Mouse (Mus musculus) megakaryocyte progenitor cell, adult 5-6 weeks (primary cell): ENCODE results near the gene Frmd4b. TPM values are rescaled to one million over a fixed set of nuclear protein-coding genes. Genes with fewer than 3 reads are reported as not detected.
A peak's percentile ranks its signal among the peaks of the same experiment; 100 is the strongest.

Experiments
- ATAC-seq: replicated peaks from 2 replicates; pipeline ENCODE4 v1.8.0; 2016; ENCODE audit warnings: mild to moderate bottlenecking, moderate TSS enrichment, inconsistent platforms; ENCODE audit not compliant: poor library complexity
- total RNA-seq, 2 experiments: library from RNA; stranded (forward) in 1 of 2; stranded (reverse) in 1 of 2; fragments of 157-497, 149-512 nt in 1 of 2; fragments of 200-1000 nt in 1 of 2; gene quantifications; 2 replicates each; pipeline versions ENCODE4 v1.2.3 to v1.2.4; 2015 to 2017

Frmd4b gene
- total RNA-seq, 2 experiments from 2014 or later: 5.0 to 7.8 TPM

DNA sequence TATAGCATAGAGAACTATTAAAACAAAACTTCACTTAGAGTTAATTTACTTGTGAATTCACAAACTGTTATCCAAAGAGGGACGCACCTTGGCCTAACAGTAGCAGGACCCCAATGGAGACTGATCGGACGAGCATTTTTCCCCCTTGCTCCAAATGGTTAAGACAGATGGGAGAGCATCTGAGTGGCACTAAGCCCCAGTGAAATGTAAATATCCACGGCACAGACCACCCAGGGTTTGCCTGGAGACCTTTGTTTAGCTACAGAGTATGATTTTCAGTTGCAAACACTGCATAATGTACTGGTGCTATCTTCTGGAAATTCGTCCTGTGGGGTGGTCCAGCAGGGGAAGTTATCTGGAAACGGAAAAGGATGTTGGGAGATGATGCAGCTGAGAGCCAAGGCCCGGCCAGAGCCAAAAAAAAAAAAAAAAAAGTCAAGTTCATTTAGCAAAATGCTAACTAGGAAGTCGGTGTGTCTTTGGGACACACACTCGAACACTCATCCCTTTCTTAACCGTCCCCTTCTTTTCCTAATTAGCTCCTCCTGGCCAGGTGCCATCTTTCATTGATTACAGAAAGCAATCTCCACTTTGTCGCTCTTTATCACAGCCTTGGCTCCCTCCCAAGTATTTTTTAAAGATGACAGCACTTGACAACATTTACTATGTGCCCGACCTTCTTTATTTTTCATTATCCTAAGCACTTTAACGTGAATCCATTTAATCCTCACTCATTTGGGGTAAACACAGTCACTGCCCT is 95.9 kb downstream of the Frmd4b start:
- ATAC-seq: no peak

DNA sequence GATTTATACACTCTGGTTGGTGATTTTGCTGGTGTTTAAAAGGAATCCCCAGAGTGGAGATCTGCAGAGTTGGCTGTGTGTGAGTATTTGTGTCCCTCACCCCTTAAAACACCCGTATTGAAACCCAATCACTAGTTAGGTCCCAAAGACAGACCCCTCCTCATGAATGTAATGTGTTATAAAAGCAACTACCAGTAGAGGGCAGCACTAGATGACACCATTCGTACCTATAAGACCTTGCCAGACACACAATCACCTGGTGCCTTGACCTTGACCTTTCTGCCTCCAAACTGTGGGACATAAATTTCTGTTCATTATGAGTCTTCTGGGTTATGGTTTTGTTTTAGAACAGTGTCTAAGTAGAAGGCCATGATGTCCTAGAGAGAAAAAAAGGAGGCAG is 96.8 kb downstream of the Frmd4b start:
- ATAC-seq: no peak

DNA sequence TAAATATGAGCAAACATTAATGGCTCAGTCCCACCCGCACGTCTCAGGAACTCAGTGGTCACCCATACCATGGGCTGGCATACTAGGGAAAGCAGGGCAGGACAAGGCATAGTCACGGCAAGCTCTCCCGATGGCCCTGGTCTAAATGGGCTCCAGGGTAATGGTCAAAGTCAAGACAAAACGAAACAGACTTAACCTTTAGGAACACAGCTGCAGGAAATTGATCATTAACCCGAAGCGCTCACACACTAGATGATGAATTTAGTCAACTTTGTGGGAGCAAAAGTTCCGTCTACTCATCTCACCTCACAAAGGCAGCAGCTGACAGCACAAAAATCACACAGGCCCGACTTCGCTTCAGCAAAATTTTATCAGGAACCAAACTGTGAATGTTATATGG is 97.8 kb downstream of the Frmd4b start:
- ATAC-seq: no peak

DNA sequence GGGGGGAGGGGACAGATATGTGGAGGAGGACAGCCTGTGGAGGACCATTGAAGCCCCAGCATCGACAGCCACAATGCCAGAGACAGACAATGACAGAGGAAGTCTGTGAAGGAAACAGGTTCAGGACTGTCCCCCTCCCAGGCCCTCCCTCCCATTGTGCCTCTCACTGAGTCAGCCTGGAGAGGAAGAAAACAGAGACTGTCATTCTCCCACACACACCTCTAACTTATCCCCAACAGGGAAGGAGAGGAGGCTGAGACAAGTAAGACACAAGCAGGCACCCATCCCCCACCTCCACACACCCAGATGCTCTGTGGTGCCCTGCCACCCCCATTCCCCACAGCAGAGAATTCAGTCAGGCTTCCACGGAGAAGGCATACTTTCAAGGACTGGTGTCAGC is 98.9 kb downstream of the Frmd4b start:
- no peak for ATAC-seq

DNA sequence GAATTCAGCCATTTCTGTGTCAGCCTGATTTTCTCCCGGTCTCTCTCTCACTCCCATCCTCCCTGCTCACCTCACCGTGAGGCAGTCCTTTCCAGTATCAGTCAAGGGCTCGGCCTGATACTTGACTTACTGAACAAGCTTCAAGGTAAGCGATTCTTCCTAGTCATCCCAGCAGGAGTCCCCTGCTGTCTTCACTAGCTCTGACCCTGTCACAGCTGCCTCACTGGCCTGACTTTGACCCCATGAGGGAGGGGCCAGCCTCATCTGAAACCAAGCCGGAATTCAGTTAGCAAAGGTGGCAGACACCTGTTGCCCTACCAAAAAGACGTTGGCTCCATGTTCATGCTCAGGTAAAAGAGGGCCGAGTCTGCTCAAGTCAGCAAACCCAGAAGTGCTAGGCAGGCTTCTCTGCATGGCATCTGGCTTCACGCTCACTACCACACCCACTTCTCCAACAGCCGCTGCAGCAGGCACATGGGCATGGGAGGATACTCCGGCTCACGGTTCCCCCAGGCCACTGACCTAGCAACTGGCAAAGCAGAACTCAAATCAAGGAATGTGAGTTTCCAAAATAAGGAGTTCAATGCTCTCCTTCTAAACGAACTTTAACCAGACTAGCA is 99.6 kb downstream of the Frmd4b start:
- ATAC-seq: no peak

DNA sequence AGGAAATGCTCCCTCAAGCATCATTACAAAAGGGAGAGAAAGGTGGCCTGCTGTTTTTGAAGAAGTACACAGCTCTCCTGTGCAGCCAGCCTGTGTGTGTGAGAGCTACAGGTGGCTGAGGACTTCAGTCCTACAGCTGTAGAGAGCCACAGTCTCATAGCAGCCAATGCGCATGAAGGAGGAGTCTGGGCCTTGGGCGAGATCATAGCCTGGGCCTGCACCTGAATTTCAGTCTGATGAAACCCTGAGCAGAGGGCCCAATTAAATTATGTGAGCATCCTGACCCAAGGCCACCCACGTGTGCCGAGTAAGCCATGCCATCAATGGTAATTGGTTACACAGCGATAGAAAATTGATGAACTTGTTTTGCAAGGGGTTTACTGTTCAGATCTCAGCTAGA is 100.4 kb downstream of the Frmd4b start:
- ATAC-seq: no peak

DNA sequence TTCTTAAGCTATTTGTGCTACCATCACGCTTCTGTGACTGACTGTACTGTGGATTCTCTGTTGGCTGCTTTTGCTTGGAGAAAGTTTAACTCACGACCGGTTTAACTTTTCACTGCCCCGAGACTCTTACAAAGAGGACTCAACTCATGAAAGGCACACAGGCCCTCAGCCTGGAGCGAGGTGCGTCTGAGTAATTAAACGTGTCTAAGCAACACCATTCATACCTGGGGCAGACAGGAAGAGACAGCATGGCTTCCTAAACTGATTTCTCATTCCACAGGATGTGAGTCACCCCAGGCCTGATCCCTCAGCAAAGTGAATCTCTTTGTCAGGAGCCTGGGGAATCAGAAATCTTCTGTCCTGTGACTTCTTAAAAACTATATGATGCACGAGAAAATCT is 106.6 kb downstream of the Frmd4b start:
- ATAC-seq: no peak

DNA sequence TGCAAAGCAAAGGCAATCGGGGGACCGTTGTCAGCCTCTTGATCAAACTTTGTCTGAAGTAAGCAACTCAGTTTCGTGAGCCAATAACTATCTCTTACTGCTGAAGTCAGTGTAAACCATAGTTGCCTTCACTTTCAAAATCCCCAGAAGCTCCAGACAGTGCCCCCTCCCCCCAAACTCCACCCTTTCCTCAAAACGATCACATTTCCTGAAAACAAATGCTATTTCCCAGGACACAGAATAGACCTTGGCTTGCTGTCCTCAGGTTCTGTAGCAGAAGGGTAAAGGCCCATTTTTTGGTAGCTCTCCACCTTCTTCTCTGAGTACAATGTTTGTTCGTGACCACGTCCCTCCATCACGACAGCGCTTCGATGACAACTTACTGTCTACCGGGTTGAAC is 107.9 kb downstream of the Frmd4b start:
- ATAC-seq: no peak

DNA sequence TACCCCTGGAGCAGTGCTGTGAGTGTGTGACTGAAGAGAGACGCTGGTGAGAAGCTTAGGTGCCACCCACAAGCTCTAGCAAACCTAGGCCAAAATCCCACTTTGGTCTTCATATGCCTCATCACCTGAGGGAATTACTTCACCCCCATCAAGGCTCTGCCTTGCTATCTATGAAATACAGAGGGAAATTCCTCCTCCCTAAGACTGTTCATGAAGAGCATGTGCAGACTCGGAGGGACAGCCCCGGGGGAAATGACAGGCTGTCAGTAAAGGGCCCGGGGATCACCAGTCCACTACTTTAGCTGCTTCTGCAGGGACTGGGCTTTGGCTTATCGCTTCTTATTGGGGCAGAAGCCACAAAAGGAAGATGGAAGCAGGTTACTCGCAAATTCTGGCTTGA is 108.9 kb downstream of the Frmd4b start:
- no peak for ATAC-seq

DNA sequence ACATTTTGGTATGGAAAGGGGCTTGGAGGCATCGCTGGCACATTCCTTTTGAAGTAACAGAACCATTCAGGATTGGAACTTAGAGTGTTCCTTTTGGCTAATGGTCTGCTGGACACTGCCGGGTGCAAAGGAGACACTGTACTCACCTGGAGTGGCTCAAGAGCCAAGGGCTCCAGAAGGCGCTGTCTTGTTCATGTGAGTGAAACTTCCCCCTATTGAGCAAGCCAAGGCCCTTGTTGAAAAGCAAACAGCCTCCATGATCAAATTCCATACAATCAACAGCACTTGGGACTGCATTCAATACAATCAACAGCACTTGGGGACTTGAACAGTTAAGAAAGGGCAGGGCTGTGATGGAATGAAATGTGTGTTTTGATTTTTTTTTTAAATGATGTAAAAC is 109.4 kb downstream of the Frmd4b start:
- ATAC-seq: no peak

DNA sequence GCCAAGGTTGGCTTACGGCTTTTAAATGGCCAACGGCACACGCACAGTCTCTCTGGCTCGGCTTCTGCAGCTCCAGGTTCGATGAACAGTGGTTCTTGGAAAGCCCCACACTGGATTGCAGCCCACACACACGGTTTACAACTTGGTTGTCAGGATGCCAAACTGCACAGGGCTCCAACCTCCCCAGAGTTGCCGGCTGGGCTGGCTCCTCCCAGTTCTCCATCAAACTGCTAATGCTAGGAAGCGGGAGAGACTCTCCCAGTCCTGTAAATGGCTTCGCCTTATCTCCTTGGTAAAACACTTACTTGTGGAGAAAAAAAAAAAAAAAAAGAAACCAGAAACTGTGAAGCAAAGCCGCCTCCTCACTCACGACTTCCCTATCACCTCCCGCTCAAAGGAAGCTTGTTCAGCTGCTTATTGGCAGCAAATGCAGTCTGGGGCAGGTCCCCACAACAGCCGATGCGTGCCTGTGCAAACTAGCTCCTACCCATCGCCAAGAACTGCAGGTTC is 111.1 kb downstream of the Frmd4b start:
- ATAC-seq: peak; percentile 59

DNA sequence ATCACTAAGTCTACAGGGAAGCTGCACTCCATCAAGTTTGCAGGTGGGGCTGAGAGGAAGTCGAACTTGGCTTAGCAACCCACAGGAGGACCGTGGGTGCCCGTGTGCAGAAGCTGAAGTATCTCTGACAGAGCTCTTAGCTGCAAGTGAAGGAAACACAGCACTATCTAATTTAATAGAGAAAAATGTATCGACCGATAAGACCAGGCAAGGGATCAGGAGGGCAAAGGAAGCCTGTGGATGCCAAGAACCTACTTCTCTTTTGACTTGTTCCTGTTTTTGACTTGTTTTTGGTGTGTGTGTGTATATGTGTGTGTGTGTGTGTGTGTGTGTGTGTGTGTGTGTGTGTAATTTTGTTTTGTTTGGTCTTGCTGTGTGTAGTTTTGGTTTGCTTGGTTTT is 112.7 kb downstream of the Frmd4b start:
- peak; percentile 74 for ATAC-seq

DNA sequence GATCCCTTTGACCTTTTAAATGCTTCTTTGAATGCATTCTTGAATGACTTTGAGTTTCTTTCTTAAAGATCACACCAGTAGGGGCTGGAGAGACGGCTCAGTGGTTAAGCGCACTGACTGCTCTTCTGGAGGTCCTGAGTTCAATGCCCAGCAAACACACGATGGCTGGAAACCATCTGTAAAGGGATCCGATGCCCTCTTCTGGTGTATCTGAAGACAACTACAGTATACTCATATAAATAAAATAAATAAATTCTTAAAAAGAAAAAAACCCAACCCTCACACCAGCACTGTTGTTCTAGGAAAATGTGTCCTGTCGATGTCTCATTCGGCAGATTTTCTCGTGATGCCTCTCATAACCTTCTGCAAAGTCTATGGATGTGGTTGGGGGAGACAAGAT is 116.3 kb downstream of the Frmd4b start:
- ATAC-seq: no peak

DNA sequence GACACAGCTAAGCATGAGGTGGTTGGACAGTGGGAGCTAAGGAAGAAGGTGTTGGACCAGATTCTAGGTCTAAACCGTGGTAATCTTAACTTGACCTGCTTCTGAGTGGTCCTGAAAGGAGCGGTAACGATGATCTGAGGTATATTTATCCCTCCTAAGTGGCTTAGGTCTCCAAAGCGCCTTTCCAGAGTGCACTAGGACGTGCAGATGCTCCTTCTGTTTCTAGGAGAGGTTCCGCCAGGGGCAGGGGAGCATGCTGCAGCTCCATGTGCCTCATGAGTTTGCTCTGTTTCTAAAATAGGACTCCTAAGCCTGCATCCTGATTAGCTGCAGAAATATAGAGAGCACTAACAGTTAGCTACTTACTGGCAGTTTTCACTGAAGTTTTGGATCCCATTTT is 117.1 kb downstream of the Frmd4b start:
- no peak for ATAC-seq

DNA sequence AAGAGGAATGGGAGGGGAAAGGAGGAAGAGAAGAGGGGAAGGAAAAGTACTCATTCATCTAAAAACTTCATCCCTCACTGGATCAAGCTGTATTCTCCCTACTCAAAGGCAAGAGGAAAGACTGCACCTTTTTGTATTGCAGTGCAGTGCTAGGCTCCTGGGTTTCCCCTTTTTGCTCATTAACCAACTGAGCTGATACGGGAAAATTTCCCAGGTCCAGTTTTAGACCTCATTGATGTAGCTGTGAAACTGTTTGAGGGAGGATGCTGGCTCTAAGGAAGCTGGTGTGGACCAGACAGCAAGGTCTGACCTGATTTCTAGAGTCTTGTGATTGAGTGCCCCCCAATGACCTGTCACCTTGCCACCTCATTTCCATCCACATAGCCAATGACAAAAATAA is 121.3 kb downstream of the Frmd4b start:
- no peak for ATAC-seq

DNA sequence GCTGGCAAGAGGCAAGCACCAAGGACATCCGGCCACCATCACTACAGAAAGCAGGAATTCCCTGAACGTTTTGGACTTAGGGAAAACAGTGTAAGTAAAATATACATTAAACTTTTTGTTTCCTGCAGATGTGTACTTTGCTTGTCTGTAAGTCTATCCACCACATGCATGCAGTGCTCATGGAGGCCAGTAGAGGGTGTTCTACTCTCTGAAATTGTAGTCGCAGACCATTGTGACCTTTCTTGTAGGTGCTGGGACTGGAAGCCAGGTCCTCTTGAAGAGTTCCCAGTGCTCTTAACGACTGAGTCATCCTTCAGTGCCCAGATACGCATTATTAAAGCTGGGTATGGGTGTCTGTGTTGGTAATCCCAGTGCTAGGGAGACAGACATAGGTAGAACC is 126.3 kb downstream of the Frmd4b start:
- no peak for ATAC-seq

DNA sequence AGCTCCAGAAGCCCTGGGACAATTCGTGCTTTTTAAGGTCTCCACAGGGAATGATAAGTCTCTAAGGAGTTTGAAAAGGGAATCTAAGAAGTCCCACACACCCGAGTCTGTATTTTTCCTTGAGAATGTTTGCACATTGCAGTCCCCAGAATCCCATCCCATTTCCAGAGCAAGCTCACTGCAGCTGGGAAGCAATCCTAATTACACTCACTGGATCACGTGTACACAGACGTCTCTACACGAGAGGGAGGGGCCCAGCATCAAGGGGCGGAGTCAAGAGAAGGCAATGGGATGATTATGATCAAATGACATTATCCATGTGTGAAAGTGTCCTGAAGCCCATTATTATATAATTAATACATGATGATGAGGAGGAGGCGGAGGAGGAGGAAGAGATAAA is 128.5 kb downstream of the Frmd4b start:
- no peak for ATAC-seq

DNA sequence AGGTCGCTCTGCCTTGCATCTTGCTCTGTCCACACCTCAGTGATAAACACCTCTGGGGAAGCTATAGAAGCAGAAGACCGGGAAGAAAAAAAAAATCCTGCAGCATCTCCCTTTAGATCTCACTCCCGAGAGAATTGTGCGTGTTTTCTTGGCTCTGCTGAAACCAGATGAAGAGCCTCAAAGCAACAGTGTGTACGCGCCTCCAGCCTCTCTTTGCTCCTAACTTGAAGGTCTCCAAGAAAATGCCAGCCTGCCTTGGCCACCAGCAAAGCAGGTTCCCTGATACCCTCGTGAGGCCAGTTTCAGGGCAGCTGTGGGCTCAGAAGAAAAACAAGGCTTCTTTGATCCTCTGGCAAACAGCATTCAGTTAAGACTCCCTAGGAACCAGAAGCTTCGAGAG is 129.1 kb downstream of the Frmd4b start:
- ATAC-seq: no peak

DNA sequence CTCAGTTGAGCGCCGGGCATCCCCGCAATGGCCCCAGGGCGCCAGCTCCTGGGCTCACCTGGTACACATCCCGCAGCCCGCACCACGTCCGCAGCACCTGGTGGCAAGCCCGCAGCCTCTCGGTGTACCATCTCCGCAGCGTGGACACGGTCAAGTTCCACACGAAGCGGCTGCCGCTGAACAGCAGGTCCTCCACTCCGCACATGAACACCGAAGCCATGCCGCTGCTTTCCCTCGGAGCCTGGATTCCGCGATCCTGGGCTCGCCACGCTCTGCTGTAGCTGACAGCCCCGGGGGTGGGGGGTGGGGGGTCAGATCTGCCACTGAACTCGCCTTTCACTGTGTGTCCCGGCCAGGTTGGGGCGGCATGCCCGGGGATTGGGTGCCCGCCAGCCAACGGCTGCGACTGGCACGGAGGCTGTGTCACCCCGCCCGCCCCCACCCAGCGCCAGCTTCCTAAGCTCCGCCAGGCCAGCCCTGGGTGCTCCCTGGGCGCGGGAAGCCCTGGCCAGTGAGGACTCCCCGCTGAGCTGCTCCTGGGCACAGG is 129.7 kb downstream of the Frmd4b start:
- peak; percentile 59 for ATAC-seq

DNA sequence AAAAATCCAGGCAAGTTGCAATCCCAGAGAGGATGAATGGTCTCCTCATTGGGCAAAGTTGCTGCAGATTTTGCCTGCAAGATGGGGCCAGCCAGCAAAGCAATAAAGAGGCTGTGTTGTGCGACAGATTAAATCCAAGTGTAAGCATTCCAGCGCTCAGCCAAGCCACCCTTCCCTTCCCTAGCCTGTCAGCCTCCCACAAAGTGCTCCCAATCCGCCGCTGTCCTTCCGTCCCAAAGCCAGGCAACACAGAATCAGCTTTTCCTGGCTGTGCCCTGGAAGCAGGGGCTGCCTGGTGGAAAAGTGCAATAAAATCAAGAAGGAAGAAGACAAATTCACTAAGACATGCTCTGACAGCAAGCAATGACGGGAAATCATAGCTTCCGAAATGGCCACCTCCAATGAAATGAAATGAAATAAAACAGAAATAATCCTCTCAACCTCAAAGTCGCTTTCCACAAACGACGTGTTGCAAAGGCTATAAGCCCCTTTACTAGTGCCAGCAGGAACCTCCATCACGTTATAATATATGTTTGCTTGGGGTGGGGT is 130.5 kb downstream of the Frmd4b start:
- no peak for ATAC-seq

DNA sequence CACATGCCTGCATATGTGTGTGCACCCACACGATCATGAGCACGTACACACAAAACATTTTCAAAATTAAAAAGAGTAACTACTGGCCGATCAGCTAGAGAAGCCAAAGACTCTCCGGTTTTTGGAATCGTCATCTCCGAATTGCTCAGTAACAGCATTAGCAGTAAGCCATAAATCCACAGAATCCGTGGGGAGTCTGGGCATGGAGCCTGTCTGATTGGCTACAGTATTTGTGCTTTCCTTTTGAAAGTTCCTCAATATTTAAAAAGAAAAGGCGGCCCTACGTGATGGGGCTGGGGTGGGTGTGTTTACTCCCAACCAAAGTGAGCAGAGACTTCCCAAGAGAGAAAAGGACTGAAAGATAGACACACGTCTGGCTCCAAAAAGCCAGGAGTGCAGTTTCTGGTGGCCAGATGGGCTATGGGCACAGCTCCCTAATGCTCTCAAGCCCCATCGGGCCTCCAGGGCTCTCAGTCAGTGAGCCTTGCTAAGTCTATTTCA is 131.4 kb downstream of the Frmd4b start:
- ATAC-seq: no peak

DNA sequence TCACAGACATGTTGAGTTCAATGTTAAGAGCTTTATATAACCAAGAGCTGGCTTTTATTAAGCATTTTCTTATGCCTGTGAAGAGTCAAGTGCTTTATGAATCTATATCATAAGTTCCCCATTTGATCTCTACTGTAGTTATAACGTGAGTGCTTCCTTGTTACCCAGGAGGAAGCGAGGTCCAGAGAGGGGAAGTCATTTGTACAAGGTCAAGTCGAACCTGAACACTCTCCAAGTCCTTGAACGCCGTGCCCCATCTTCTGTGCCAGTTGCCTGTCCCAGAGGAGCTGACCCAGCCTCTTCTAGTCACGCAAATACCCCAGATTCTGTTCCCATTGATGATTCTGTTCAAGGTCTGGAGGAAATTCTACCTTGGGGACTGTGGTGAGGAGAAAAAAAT is 135.4 kb downstream of the Frmd4b start:
- peak; percentile 73 for ATAC-seq
